Mouse (Mus musculus): Measurements from ENCODE around the gene Mical2.

The Mical2 gene

GRCm38 (mm10) chr7:112241211-112241944 is 15.7 kb downstream of the Mical2 start:
- no peak for DNase-seq (ENCODE audit: low read depth)

- no peak for DNase-seq (ENCODE audit: low read depth)
Measured at GRCm38 (mm10) chr7:112241945-112242329, 16.3 kb downstream of the Mical2 start.

GRCm38 (mm10) chr7:112242587-112242986 is 16.9 kb downstream of the Mical2 start:
- DNase-seq (ENCODE audit: low read depth), result no peak

GRCm38 (mm10) chr7:112244071-112244470 is 18.4 kb downstream of the Mical2 start:
- DNase-seq (ENCODE audit: low read depth), result no peak

GRCm38 (mm10) chr7:112244683-112245082 is 19.0 kb downstream of the Mical2 start:
- DNase-seq (ENCODE audit: low read depth), result no peak

GRCm38 (mm10) chr7:112245839-112246438 is 20.3 kb downstream of the Mical2 start:
- no peak for DNase-seq (ENCODE audit: low read depth)

GRCm38 (mm10) chr7:112246442-112246841 is 20.8 kb downstream of the Mical2 start:
- no peak for DNase-seq (ENCODE audit: low read depth)

- no peak for DNase-seq (ENCODE audit: low read depth)
Measured at GRCm38 (mm10) chr7:112247890-112248289, 22.2 kb downstream of the Mical2 start.

GRCm38 (mm10) chr7:112249476-112249875 is 23.8 kb downstream of the Mical2 start:
- DNase-seq (ENCODE audit: low read depth), result no peak

- no peak for DNase-seq (ENCODE audit: low read depth)
Measured at GRCm38 (mm10) chr7:112252065-112252464, 26.4 kb downstream of the Mical2 start.

GRCm38 (mm10) chr7:112254233-112254632 is 28.6 kb downstream of the Mical2 start:
- no peak for DNase-seq (ENCODE audit: low read depth)

GRCm38 (mm10) chr7:112255248-112255866 is 29.7 kb downstream of the Mical2 start:
- no peak for DNase-seq (ENCODE audit: low read depth)

GRCm38 (mm10) chr7:112258338-112258903 is 32.8 kb downstream of the Mical2 start:
- DNase-seq (ENCODE audit: low read depth), result no peak

GRCm38 (mm10) chr7:112259286-112259685 is 33.6 kb downstream of the Mical2 start:
- no peak for DNase-seq (ENCODE audit: low read depth)

- no peak for DNase-seq (ENCODE audit: low read depth)
Measured at GRCm38 (mm10) chr7:112261121-112261520, 35.5 kb downstream of the Mical2 start.

GRCm38 (mm10) chr7:112267266-112267665 is 41.6 kb downstream of the Mical2 start:
- DNase-seq (ENCODE audit: low read depth), result no peak

- DNase-seq (ENCODE audit: low read depth), result no peak
Measured at GRCm38 (mm10) chr7:112268761-112269425, 43.2 kb downstream of the Mical2 start.

GRCm38 (mm10) chr7:112270870-112271269 is 45.2 kb downstream of the Mical2 start:
- no peak for DNase-seq (ENCODE audit: low read depth)

GRCm38 (mm10) chr7:112271627-112272026 is 46.0 kb downstream of the Mical2 start:
- no peak for DNase-seq (ENCODE audit: low read depth)

- DNase-seq (ENCODE audit: low read depth), result no peak
Measured at GRCm38 (mm10) chr7:112272692-112273091, 47.0 kb downstream of the Mical2 start.

- DNase-seq (ENCODE audit: low read depth), result no peak
Measured at GRCm38 (mm10) chr7:112273451-112273850, 47.8 kb downstream of the Mical2 start.

- no peak for DNase-seq (ENCODE audit: low read depth)
Measured at GRCm38 (mm10) chr7:112274611-112275010, 49.0 kb downstream of the Mical2 start.
